Mouse (Mus musculus) limb, embryonic 14.5 days (tissue): ENCODE measurements at regions not wholly inside any gene's neighbourhood (a gene's known extent, or its start where the extent isn't known, plus 50 kb on each side); places are given as distances from the start of the nearest gene placed in this dataset.

Experiments
- ATAC-seq: fragments of 200-750 bp; cut with Nextera tagmentation; 2 replicates; pipeline ENCODE4 v1.8.0; 2017; ENCODE audit warnings: low read depth, moderate number of reproducible peaks, moderate TSS enrichment; ENCODE audit not compliant: low FRiP score
- DNase-seq: peaks from one replicate; pipeline ENCODE4 v3.0.0-alpha.2; 2015; ENCODE audit warnings: low spot score
- H3K27ac ChIP-seq: fragments of 300-500 bp; sonication (generic); replicated peaks from 2 replicates; pipeline ENCODE4 v1.5.1; 2014; ENCODE audit warnings: low read depth, mild to moderate bottlenecking, low read length, moderate library complexity, mixed read lengths
- H3K27me3 ChIP-seq: fragments of 300-500 bp; sonication (generic); 2 replicates; pipeline ENCODE4 v1.6.1; 2014; ENCODE audit warnings: low read length, mixed read lengths; ENCODE audit not compliant: control insufficient read depth, insufficient read depth
- H3K36me3 ChIP-seq: fragments of 300-500 bp; sonication (generic); 2 replicates; pipeline ENCODE4 v1.6.1; 2014; ENCODE audit warnings: mild to moderate bottlenecking, low read length, moderate library complexity, mixed read lengths; ENCODE audit not compliant: control insufficient read depth, insufficient read depth
- H3K4me1 ChIP-seq: fragments of 300-500 bp; sonication (generic); 2 replicates; pipeline ENCODE4 v1.6.1; 2014; ENCODE audit warnings: antibody characterized with exemption, low read length, mixed read lengths; ENCODE audit not compliant: control insufficient read depth, insufficient read depth
- H3K4me2 ChIP-seq: fragments of 300-500 bp; sonication (generic); replicated peaks from 2 replicates; pipeline ENCODE4 v1.6.1; 2014; ENCODE audit warnings: low read depth, mild to moderate bottlenecking, low read length, moderate library complexity; ENCODE audit not compliant: severe bottlenecking
- H3K4me3 ChIP-seq: fragments of 300-500 bp; sonication (generic); replicated peaks from 2 replicates; pipeline ENCODE4 v1.5.1; 2014; ENCODE audit warnings: low read length
- H3K9ac ChIP-seq: fragments of 300-500 bp; sonication (generic); 2 replicates; pipeline ENCODE4 v1.6.1; 2014; ENCODE audit warnings: mild to moderate bottlenecking, low read depth, low read length, moderate library complexity; ENCODE audit not compliant: severe bottlenecking
- H3K9me3 ChIP-seq: fragments of 300-500 bp; sonication (generic); 2 replicates; pipeline ENCODE4 v1.6.1; 2016; ENCODE audit warnings: low read length; ENCODE audit not compliant: control insufficient read depth
- POLR2A ChIP-seq: fragments of 200-500 bp; IDR thresholded peaks from 2 replicates; pipeline ENCODE4 v1.8.0; 2012; ENCODE audit warnings: inconsistent platforms, mild to moderate bottlenecking, moderate library complexity, borderline replicate concordance; ENCODE audit not compliant: insufficient read depth, insufficient read length; ENCODE audit errors: extremely low read depth
- WGBS: fragments of 180-500 bp; shearing (Covaris S2); extraction: QIAGEN DNeasy Blood & Tissue Kit; methylation state at CpG from one replicate; pipeline ENCODE4 v1.1.7; 2014; 5-methylcytosine and 5-hydroxymethylcytosine counted together

DNA sequence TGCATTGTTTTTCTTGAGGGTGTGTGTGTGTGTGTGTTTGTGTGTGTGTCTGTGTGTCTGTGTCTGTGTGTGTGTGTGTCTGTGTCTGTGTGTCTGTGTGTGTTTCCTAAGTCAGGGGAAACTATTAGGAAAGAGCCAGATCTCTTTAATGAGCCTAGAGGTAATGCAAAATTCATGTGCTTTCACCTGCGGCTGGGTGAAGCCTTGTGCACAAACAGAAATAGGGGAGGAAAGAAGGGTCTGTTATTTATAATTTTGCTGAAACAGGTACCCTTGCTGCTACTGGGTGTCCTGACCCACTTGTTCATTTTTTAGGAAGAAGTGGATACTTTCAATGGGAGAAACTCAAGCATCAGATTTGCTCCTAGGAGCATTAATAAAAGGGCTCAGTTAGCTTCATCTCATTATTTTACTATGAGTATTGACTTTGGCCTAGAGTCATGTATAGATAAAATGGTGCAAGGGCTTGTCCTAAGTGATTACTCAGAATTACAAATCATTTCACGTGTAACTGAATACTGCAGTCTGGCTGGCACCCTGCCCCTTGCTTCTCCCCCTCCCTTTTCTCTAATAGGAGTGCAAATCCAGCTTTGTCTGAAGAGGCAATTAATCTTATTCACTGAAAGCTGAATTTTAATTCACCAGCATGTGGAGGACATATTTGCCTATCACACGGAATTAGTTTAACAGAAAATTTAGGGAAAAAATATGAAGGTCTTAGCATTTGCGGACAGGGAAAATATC lies 401.7 kb upstream of the Dph6 start:
- Histone ChIP-seq H3K36me3 (no peaks in the 10 kb centered on the region), H3K9ac (no peak overlapping the region), H3K9me3 (no peaks in the 10 kb centered on the region), H3K27me3 (no peaks in the 10 kb centered on the region), H3K4me2 (no peak overlapping the region), H3K4me1 (no peaks in the 10 kb centered on the region), H3K4me3 (no peak overlapping the region), H3K27ac (no peak overlapping the region)
- ATAC-seq, result no peak
- 62% methylated on average over 4 of the region's 4 CpGs for WGBS
- no peak for TF ChIP-seq POLR2A
- no peak for DNase-seq

DNA sequence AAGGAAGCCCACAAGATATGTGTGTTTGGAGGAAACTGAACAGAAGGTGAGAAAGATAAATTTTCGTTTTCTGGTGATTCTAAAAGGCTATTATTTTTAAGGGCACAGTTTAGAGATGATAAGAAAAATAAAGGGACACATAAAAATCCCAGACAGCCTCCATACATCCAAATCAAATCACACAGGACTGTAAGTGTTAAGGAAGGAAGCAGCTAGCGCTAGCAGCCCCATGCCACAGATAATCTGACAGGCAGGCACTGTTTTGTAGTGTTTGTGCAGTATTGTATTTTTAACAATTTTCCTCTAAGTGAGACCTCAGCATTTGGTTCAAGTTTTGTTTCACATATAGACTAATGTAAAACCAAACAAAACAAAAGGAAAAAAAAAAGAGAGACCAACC lies 402.4 kb upstream of the Dph6 start:
- no peak for TF ChIP-seq POLR2A
- Histone ChIP-seq H3K9me3 (no peaks in the 10 kb centered on the region), H3K4me1 (no peaks in the 10 kb centered on the region), H3K9ac (no peak overlapping the region), H3K27me3 (no peaks in the 10 kb centered on the region), H3K4me3 (no peak overlapping the region), H3K4me2 (no peak overlapping the region), H3K36me3 (no peaks in the 10 kb centered on the region), H3K27ac (no peak overlapping the region)
- ATAC-seq (no peak), DNase-seq (no peak)
- 70% methylated on average over 2 of the region's 2 CpGs for WGBS

DNA sequence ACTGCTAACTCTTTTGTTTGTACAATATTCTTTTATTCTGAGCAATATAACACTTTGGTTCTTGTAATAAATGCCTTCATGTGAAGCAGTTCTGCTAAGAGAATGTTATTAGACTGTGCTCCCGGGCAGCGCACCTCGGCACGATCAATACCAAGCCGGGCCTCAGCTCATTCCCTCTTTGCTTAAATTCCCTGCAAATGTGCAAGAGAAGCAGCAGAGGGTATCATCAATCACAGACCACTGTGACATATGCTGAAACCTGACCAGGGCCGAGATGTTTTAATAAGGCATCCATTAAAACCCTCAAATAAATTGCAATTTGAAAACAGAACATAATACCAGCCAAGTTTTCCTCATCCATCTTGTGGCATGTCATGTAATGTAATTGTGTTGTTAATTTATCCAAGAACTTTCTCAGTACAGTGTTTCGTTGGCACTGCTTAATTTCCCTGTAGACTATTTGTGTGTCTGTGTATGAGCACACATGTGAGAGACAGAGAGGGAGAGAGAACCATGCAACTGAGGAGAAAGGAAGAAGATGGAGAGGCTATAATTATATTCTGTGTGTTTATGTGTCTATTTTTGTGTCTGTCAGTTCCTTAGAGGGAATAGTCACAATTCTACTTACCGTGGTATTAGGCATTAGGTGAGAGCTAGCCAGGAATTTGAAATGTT lies 412.9 kb upstream of the Dph6 start:
- Histone ChIP-seq H3K4me3 (no peak overlapping the region), H3K9me3 (no peaks in the 10 kb centered on the region), H3K27me3 (no peaks in the 10 kb centered on the region; the same call in 1 of the 2 replicates), H3K9ac (no peak overlapping the region), H3K4me2 (no peak overlapping the region), H3K4me1 (0 out of 2 replicates have a peak, but pooled peaks cover 2% of the 10 kb centered on the region), H3K27ac (no peak overlapping the region), H3K36me3 (no peaks in the 10 kb centered on the region)
- DNase-seq, result no peak
- no peak for TF ChIP-seq POLR2A
- no peak for ATAC-seq
- 45% methylated on average over 8 of the region's 8 CpGs for whole genome bisulfite sequencing

DNA sequence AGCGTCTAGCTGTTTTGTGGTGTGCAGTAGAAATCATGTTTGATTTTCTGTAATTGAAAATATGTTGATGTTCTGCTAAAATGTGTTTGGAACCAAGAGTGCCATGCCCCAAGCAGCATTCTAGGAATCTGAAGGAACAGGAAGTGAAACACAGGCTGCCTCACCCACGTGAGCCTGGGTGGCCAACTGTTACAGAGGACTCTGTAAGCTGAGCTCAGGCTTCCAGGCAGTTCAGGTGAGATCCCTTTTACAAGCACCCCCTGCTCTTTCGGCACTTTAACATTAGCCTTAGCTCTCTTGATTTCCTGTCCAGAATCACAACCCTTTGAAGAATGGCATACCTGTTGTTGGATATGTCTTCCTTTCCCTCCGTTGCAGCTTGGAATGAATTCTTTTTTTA lies 414.9 kb upstream of the Dph6 start:
- 41% methylated on average over 4 of the region's 4 CpGs for WGBS
- H3K9ac ChIP-seq, result no peak overlapping the region
- H3K4me1 ChIP-seq, result 0 out of 2 replicates have a peak, but pooled peaks cover 2% of the 10 kb centered on the region
- ATAC-seq, result no peak
- no peaks in the 10 kb centered on the region; the same call in 1 of the 2 replicates for H3K27me3 ChIP-seq
- DNase-seq, result no peak
- no peaks in the 10 kb centered on the region for H3K9me3 ChIP-seq
- H3K4me3 ChIP-seq, result no peak overlapping the region
- no peak for TF ChIP-seq POLR2A
- no peak overlapping the region for H3K27ac ChIP-seq
- no peaks in the 10 kb centered on the region for H3K36me3 ChIP-seq
- no peak overlapping the region for H3K4me2 ChIP-seq

DNA sequence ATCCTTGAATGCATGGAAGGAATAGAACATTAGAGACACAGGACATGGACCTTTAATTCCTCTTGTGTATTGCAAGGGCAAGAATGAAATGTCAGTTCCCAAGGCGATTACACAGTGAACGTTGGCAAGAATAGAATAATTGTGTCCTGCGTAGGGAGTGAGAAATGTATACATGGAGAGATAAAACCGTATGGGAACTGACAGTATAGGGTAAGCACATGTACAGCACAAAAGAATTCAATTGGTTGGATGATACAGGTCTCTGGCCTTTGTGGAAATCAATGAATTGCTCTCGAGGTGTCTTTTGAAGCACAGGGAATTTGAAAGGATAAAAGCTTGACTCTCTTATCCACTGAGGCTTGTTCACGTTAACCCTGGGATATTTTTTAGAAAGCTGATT lies 415.4 kb upstream of the Dph6 start:
- Histone ChIP-seq H3K9me3 (no peaks in the 10 kb centered on the region), H3K4me1 (0 out of 2 replicates have a peak, but pooled peaks cover 2% of the 10 kb centered on the region), H3K27me3 (no peaks in the 10 kb centered on the region; the same call in 1 of the 2 replicates), H3K4me2 (no peak overlapping the region), H3K27ac (no peak overlapping the region), H3K4me3 (no peak overlapping the region), H3K9ac (no peak overlapping the region), H3K36me3 (no peaks in the 10 kb centered on the region)
- TF ChIP-seq POLR2A, result no peak
- DNase-seq (no peak), ATAC-seq (no peak)
- WGBS, result 73% methylated on average over 6 of the region's 6 CpGs
